Mouse (Mus musculus) midbrain, embryonic 10.5 days (tissue): Measurements from ENCODE around the gene Gpr87. TPM values are rescaled to one million over a fixed set of nuclear protein-coding genes. Genes with fewer than 3 reads are reported as not detected.

ENCODE experiments used
- DNase-seq: peaks from one replicate; pipeline ENCODE4 v3.0.0-alpha.2; 2017; ENCODE audit warnings: low spot score
- H3K27ac ChIP-seq: fragments of 300-500 bp; sonication (generic); replicated peaks from 2 replicates; pipeline ENCODE4 v1.5.1; 2016; ENCODE audit warnings: mild to moderate bottlenecking
- H3K27me3 ChIP-seq: fragments of 300-500 bp; sonication (generic); 2 replicates; pipeline ENCODE4 v1.6.1; 2016; ENCODE audit warnings: low read depth, mild to moderate bottlenecking; ENCODE audit not compliant: poor library complexity, severe bottlenecking
- H3K36me3 ChIP-seq: fragments of 300-500 bp; sonication (generic); 2 replicates; pipeline ENCODE4 v1.6.1; 2016; ENCODE audit warnings: mild to moderate bottlenecking, moderate library complexity
- H3K4me1 ChIP-seq: fragments of 300-500 bp; sonication (generic); 2 replicates; pipeline ENCODE4 v1.6.1; 2016
- H3K4me3 ChIP-seq: fragments of 300-500 bp; sonication (generic); 2 replicates; pipeline ENCODE4 v1.5.1; 2016; ENCODE audit warnings: mild to moderate bottlenecking, moderate library complexity
- H3K9me3 ChIP-seq: fragments of 300-500 bp; sonication (generic); replicated peaks from 2 replicates; pipeline ENCODE4 v1.6.1; 2016; ENCODE audit warnings: mild to moderate bottlenecking
- WGBS: fragments of 180-500 bp; shearing (Covaris S2); methylation state at CpG from one replicate; pipeline ENCODE4 v1.1.7; 2016; 5-methylcytosine and 5-hydroxymethylcytosine counted together
- polyA plus RNA-seq: library from polyadenylated mRNA; unstranded; fragments of >200 nt; fragmentation: Nextera tagmentation; extraction: Ambion mirVana; gene quantifications from 2 replicates; pipeline ENCODE4 v1.2.1, GENCODE M21; 2016

The Gpr87 gene
- polyA plus RNA-seq, result 0.12 and 0.16 TPM in 2 replicates

GRCm38 (mm10) chr3:59194938-59195337, at the start of gene Gpr87:
TSS of gene Gpr87 (minus strand) at chr3:59195104.
- H3K9me3 ChIP-seq, result no peaks in the 10 kb centered on the region
- no peaks in the 10 kb centered on the region for H3K4me1 ChIP-seq
- H3K36me3 ChIP-seq, result no peaks in the 10 kb centered on the region
- H3K27ac ChIP-seq, result no peak within 1 kb of the TSS
- no peaks in the 10 kb centered on the region for H3K27me3 ChIP-seq
- no peak within 1 kb of the TSS for H3K4me3 ChIP-seq
- DNase-seq, result no peak
- 93% methylated on average over 7 of the region's 7 CpGs for WGBS

DNA sequence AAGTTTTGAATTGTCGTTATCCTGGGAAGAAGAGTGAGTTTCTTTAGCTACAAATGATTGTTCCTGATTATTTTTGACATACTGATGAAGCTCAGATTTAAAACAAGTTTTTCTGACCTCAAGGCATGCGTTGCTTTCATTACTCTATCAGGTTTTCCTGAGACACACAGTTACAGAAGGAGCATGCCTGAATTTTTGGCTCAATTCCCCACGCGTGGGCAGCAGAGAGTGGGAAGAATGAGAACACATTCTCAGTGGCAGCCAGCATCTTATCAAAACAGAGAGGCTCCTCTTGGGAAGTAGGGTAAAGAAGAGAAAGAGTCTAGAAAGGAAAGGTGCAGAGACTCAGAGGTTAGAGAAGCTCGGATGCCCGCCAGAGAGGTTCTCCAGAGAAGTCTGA, 48.5 kb upstream of the Gpr87 start:
- 86% methylated on average over 6 of the region's 6 CpGs for WGBS
- Histone ChIP-seq H3K4me3 (no peak overlapping the region), H3K27me3 (no peaks in the 10 kb centered on the region), H3K4me1 (no peaks in the 10 kb centered on the region), H3K36me3 (no peaks in the 10 kb centered on the region), H3K27ac (no peak overlapping the region), H3K9me3 (no peaks in the 10 kb centered on the region)
- no peak for DNase-seq

DNA sequence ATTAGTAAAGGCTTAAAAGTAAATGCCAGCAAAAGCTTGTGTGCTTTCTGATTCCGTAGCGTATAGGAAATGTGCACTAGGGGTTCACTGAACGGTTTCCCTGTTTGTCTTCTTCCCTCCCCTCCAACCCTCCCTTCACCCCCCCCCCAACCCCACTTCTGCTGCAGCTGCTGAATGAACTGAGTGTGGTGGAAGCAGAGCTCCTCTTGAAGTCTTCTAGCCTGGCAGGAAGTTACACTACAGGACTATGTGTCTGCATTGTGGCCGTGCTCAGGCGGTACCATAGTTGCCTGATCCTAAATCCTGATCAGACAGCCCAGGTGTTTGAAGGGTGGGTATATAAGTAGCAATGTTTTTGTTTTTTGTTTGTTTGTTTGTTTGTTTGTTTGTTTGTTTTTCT, 40.0 kb upstream of the Gpr87 start:
- H3K4me1 ChIP-seq, result no peaks in the 10 kb centered on the region
- DNase-seq, result no peak
- H3K9me3 ChIP-seq, result no peaks in the 10 kb centered on the region
- H3K27me3 ChIP-seq, result no peaks in the 10 kb centered on the region
- H3K27ac ChIP-seq, result no peak overlapping the region
- 84% methylated on average over 5 of the region's 5 CpGs for WGBS
- H3K36me3 ChIP-seq, result no peaks in the 10 kb centered on the region
- no peak overlapping the region for H3K4me3 ChIP-seq

DNA sequence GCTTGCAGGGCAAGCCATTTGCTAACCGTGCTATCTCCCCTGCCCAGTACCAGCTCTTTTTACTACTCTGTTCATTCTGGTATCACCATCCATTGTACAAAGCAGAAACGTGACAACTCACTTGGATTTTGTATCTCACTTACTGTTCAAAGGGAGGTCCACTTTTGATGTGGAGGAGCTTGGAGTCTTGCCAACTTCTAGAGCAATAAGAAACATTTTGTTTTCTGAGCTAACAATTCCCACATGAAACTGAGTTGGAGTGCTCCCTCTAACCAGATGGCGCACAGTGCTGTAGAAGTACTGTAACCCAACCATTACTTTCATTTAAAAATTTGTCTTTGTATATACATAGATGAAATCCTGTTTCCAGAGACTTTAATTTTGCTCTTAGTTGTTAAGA, 36.0 kb upstream of the Gpr87 start:
- Histone ChIP-seq H3K9me3 (no peaks in the 10 kb centered on the region), H3K27me3 (no peaks in the 10 kb centered on the region), H3K4me3 (no peak overlapping the region), H3K27ac (no peak overlapping the region), H3K4me1 (peaks cover 9% of the 10 kb centered on the region), H3K36me3 (no peaks in the 10 kb centered on the region)
- WGBS, result 90% methylated on average over 3 of the region's 3 CpGs
- DNase-seq, result no peak

DNA sequence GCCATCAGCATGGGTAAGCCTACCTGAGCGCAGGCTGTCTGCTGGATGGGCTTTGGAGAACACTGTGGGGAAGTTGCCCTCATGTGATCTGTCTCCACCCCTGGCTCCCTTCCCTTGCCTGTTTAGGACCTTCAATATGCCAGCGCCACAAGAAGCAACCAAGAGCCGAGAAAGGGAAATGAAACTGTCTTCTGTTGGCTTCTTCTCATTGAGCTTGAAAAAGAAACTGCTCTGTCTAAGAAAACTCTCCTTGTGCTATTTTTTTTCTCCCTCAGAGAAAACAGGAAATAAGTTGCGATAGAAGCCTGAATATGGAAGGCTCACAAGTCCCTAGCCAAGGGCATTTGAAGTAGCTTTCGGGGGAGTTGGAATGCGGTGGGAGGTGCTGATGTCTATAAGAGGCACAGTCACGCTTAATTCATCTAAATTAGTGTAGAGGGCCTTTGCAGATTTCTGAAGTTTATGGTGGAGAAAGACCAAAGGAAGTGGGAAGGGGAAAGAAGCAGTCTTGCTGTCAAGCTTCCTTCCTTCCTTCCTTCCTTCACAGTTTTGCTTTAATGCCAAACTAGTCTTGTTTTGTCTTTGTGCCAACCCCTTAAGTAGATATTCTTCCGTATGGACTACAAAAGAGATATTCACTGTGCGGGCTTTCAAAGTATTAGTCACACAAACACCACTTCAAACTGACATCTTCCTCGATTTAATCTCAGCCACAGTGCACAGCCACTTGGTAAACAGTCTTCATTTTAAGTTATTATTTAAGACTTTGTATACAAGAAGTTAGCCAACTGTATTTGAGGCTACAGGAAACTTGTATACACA, 34.0 kb upstream of the Gpr87 start:
- Histone ChIP-seq H3K4me3 (no peak overlapping the region), H3K9me3 (no peaks in the 10 kb centered on the region), H3K27me3 (no peaks in the 10 kb centered on the region), H3K27ac (no peak overlapping the region), H3K36me3 (no peaks in the 10 kb centered on the region), H3K4me1 (peaks cover 9% of the 10 kb centered on the region)
- 73% methylated on average over 10 of the region's 10 CpGs for WGBS
- no peak for DNase-seq

GRCm38 (mm10) chr3:59227696-59228095, 32.8 kb upstream of the Gpr87 start:
- Histone ChIP-seq H3K4me1 (peaks cover 9% of the 10 kb centered on the region), H3K27ac (no peak overlapping the region), H3K9me3 (no peaks in the 10 kb centered on the region), H3K4me3 (no peak overlapping the region), H3K27me3 (no peaks in the 10 kb centered on the region), H3K36me3 (no peaks in the 10 kb centered on the region)
- WGBS, result 94% methylated on average over 9 of the region's 9 CpGs
- DNase-seq, result no peak

DNA sequence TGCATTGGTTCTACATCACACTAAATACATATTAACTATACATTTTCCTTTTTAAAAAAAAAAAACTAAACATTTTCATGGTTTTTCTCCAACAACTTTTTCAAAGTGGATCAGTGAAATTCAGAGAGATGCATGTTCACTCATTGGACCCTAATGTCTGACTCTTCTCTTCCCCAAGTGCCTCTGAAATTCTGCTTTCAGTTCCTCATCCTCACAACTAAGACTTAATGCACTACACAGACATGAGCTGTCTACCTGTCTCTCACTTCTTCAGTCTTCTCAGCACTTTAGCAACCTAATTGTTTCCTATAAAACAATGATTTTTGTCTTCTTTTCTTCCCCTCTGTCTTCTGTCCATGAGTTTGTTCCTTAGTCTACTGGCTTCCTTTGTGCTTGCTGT, 30.5 kb upstream of the Gpr87 start:
- no peak for DNase-seq
- H3K27me3 ChIP-seq, result no peaks in the 10 kb centered on the region

DNA sequence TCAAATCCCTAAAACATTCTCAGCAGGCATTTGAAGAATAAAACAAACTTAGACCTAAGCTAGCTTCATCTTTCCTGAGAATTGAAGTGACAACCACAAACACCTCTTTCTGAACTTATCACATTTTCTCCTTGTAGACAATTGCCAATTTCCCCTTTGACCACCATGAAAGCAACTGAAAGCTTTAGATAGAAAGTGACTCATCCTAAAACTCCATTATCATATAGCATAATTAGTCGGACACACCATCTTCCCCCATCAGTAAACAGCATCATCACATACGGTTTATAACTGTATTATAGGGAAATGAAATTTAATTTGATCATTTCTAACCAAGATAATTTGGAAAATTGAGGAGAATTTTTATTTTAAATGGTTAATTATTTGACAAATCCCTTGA, 27.4 kb upstream of the Gpr87 start:
- no peak overlapping the region for H3K27ac ChIP-seq
- no peaks in the 10 kb centered on the region for H3K36me3 ChIP-seq
- H3K4me3 ChIP-seq, result no peak overlapping the region
- H3K9me3 ChIP-seq, result no peaks in the 10 kb centered on the region
- H3K27me3 ChIP-seq, result no peaks in the 10 kb centered on the region
- no peak for DNase-seq
- H3K4me1 ChIP-seq, result no peaks in the 10 kb centered on the region
- WGBS, result 95% methylated on average over 2 of the region's 2 CpGs

More for the DNA sequence above, 30.5 kb upstream of the Gpr87 start:
- H3K4me3 ChIP-seq, result no peak overlapping the region
- no peak overlapping the region for H3K27ac ChIP-seq
- H3K9me3 ChIP-seq, result no peaks in the 10 kb centered on the region
- no peaks in the 10 kb centered on the region for H3K36me3 ChIP-seq
- peaks cover 9% of the 10 kb centered on the region for H3K4me1 ChIP-seq

DNA sequence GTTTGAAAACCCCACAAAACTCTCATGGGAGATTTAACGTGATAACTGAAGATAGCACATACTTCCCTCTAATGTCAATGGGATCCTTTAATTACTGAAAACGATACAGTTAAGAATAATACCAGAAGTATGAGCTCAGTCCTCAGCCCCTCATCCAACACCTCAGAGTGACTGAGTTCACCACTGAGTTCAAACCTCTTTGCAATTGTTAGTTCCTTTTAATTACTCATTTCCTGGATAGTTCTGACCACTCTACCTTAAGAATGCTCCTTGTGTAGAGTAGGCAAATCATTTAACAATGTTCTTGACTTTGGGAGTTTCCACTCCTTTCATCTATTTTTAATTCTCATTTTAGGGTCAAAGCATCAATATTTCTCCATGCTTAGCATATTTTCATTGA, 24.4 kb upstream of the Gpr87 start:
- no peaks in the 10 kb centered on the region for H3K36me3 ChIP-seq
- no peak overlapping the region for H3K27ac ChIP-seq
- H3K27me3 ChIP-seq, result no peaks in the 10 kb centered on the region
- no peaks in the 10 kb centered on the region for H3K4me1 ChIP-seq
- 91% methylated on average over 2 of the region's 2 CpGs for WGBS
- DNase-seq, result no peak
- no peaks in the 10 kb centered on the region for H3K9me3 ChIP-seq
- H3K4me3 ChIP-seq, result no peak overlapping the region

DNA sequence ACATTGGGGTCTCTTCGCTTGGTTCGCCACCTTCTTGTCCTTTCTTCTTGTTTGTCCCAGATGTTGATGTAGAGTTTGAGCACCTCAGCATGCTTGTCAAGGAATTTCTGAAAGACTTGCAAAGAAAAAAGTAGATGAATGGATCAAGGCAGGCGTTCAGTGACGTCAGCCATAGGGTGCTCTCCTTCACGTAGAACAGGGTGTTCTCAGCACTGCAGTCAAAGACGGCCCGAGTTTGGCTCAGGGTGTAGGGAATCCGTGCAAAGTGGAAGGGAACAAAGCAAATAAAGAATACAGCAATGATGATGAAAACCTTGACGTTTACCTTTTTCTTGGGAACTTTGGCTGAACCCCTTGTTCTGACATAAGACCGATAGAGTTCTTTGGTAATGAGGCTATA, 22.3 kb upstream of the Gpr87 start:
- no peak overlapping the region for H3K27ac ChIP-seq
- no peaks in the 10 kb centered on the region for H3K36me3 ChIP-seq
- no peaks in the 10 kb centered on the region for H3K27me3 ChIP-seq
- H3K4me3 ChIP-seq, result no peak overlapping the region
- 92% methylated on average over 10 of the region's 10 CpGs for WGBS
- no peak for DNase-seq
- no peaks in the 10 kb centered on the region for H3K4me1 ChIP-seq
- H3K9me3 ChIP-seq, result no peaks in the 10 kb centered on the region

DNA sequence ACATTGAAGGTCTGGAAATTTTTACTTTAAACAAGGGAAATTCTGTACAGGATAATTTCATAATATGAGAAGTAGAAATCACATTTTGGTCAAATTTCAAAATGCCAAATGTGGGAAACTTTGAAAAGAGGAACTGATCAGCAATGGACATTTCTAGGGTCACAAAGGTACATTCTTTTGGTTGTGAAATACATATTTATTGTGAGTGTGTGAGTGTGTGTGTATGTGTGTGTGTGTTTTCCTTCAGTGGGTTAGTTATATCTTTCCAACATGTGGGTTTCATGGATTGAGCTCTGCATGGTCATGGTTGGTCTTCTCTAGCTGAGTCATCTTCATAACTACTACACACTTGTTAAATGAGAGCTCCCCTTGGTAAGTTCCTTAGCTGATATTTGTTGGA, 17.5 kb upstream of the Gpr87 start:
- Histone ChIP-seq H3K9me3 (no peaks in the 10 kb centered on the region), H3K4me1 (no peaks in the 10 kb centered on the region), H3K36me3 (no peaks in the 10 kb centered on the region), H3K4me3 (no peak overlapping the region), H3K27ac (no peak overlapping the region), H3K27me3 (no peaks in the 10 kb centered on the region)
- no peak for DNase-seq

DNA sequence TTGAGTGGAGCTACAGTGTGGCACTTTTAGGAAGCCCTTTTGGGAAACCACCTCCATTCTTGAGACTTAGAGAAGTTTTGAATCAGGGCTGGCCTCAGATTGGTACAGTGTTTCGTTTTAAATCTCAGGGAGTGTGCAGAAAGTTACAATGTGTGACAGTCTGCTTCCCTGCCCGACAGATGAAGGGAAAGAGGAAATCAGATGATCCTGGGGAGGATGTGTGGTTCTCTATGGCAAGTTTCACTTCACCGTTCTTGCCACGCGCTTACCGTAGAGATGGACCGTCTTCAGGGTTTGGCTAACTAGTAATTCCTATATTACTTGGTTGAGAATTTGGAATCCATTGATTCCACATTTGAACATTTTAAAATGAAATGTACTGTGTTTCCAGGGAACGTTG, 16.9 kb upstream of the Gpr87 start:
- no peaks in the 10 kb centered on the region for H3K36me3 ChIP-seq
- no peaks in the 10 kb centered on the region for H3K9me3 ChIP-seq
- H3K27ac ChIP-seq, result no peak overlapping the region
- no peaks in the 10 kb centered on the region for H3K27me3 ChIP-seq
- WGBS, result 92% methylated on average over 8 of the region's 8 CpGs
- no peak for DNase-seq
- H3K4me1 ChIP-seq, result no peaks in the 10 kb centered on the region
- no peak overlapping the region for H3K4me3 ChIP-seq

- no peak for DNase-seq
- Histone ChIP-seq H3K4me1 (no peaks in the 10 kb centered on the region), H3K27ac (no peak within 1 kb of the TSS), H3K36me3 (no peaks in the 10 kb centered on the region), H3K4me3 (no peak within 1 kb of the TSS), H3K27me3 (no peaks in the 10 kb centered on the region), H3K9me3 (no peaks in the 10 kb centered on the region)
- WGBS, result 92% methylated on average over 6 of the region's 6 CpGs
Observed at GRCm38 (mm10) chr3:59210727-59211126, 15.8 kb upstream of the Gpr87 start, which contains the start of gene P2ry13. TSS of gene P2ry13 (minus strand) at chr3:59210882.

DNA sequence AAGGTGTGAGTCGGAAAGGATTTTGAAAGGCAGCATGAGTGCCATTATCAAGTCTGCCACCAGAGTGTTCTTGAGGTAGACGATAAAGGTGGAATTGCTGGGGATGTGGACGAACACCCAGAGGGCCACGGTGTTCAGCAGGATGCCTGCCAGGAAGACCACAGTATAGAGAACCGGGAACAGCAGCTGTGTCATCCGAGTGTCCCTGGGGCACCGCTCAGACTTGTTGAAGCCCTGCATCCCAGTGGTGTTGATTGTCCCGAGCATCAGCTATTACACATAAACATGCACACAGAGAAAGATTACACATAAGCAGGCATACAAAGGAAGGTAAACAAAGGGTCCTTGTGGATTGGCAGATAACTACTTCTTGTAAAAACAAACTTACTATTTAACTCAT, 15.2 kb upstream of the Gpr87 start:
- Histone ChIP-seq H3K27ac (no peak overlapping the region), H3K27me3 (no peaks in the 10 kb centered on the region), H3K36me3 (no peaks in the 10 kb centered on the region), H3K4me3 (no peak overlapping the region), H3K9me3 (no peaks in the 10 kb centered on the region), H3K4me1 (no peaks in the 10 kb centered on the region)
- WGBS, result 73% methylated on average over 8 of the region's 8 CpGs
- DNase-seq, result no peak
